Mouse (Mus musculus): ENCODE measurements around the gene Gnat2.

DNA sequence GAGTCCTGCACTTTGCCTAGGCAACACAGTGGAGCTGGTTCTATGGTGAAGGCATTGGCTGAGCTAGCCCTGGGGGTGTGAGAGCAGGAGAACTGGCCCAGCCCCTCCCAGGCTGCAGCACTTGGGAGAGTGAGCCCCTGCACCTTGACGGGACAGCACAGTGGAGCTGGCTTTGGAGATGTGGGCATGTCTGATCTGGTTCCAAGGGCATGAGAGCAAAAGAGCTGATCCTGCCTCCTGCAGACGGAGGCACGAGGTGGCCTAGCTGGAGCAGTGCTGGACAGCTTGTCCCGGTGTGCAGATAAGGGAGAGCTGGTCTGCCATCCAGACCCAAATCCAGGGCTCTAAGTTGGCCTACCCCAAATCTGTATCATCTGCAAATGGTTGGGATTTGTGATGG is 27.9 kb upstream of the Gnat2 start:
- TF ChIP-seq CTCF (IDR thresholded peaks at IDR 0.05; ENCODE audit: borderline replicate concordance, extremely low read depth, insufficient read depth, insufficient read length) = no peak
- TF ChIP-seq POLR2A (IDR thresholded peaks at IDR 0.05; ENCODE audit: borderline replicate concordance, extremely low read depth, insufficient read depth, insufficient read length, poor library complexity, severe bottlenecking) = no peak

Data from brain, embryonic 14.5 days (tissue).